Mouse (Mus musculus) monocyte, adult 5-6 weeks (primary cell): ENCODE data around the gene Prl3a1. TPM values are rescaled to one million over a fixed set of nuclear protein-coding genes. Genes with fewer than 3 reads are reported as not detected.

Source experiments
- ATAC-seq: fragments of 153-309, 156-312 bp; replicated peaks from 2 replicates; pipeline ENCODE4 v1.8.0; 2017; ENCODE audit warnings: mild to moderate bottlenecking; ENCODE audit not compliant: low TSS enrichment, insufficient number of reproducible peaks, severe bottlenecking, poor library complexity, low FRiP score
- total RNA-seq: library from RNA; stranded (forward); fragments of 200-1000, 200-491, 200-594 nt; gene quantifications from 3 replicates; pipeline ENCODE4 v1.2.3, GENCODE M21; 2017

The Prl3a1 gene
- not detected in 3 replicates for total RNA-seq

DNA sequence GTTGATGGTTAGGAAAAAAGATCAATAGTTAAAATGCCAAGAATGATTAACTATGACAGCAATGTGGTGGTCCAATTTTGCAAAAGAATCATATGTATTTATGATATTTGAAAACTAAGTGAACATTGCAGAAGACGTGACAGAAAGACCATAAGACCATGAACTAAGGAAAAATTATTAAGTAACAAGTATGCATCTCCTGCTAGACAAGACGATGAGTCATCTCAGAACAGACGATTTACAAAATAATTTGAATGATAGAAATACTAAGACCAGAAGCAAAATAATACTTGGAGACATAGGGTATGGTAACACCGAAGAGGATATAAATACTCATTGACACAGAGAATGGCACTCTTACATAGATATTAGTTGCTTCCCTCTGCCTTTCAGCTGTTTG, at the start of gene Prl3a1:
Prl3a1 (plus strand) TSS at position 301 of the 400 bp plus-strand sequence.
- no peak for ATAC-seq

DNA sequence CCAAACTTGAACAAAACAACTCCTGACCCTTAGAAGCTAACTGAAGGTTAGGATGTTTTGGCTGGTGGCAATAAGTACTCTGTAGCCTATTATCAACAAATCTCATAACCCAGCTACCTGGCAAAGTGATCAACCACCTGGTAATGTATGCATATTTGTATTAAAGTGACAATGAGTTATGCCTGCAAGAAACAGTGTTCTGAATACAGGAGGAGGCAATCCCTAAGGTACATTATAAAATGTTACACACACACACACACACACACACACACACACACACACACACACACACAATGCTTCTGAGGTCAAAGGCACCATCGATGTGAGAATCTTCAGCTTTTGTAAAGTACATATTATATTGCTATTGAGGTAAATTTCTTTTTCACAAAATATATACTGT, 17.7 kb upstream of the Prl3a1 start, which contains the start of gene Prl3b1:
Prl3b1 (plus strand) TSS at position 301 of the 400 bp plus-strand sequence.
- no peak for ATAC-seq

DNA sequence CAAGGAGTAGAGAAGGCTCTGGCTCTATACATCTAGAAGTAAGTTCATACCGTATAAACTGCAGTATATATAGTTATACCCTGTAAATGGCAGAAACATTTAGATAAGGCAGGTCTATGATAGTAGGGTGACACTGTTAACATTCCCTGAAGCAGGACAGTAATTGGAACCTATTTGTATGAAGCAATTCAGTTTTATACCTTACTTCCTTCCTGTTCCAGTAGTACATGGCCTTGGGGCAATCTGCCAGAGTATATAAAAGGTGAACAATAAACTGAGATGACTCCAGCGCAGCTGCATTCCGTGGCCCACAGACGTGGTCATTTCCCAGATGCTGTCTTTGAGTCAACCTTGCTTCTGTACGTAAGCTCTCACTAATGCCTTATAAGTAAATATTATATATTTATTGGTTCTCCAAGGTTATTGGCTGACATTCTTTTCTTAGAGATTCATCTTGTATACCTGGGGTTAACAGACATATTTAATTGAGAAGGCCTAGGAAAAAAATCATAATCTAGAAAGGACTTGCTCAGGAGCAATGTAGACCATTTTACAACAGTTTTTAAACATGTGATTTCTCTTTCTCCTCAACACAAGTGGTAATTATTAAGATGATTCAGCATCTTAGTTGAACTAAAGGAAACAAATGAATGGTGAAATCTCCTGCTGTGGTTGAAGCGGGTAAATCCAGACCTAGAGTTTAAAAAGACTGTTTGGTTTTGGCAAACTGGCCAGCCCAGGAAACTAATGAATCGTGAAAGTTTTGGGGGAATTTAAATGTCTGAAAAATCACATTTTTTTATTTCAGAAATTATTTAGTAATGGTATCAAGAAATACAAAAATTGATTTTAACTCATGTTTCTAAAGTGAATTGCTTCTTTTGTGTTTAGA, 53.3 kb downstream of the Prl3a1 start, which contains the start of gene Prl6a1:
Prl6a1 (plus strand) TSS at position 294 of the 892 bp plus-strand sequence.
- no peak for ATAC-seq

Other genes with a start within 250 kb of the Prl3a1 start
- gene Prl, start 201.9 kb upstream of the Prl3a1 start, total RNA-seq = not detected in 3 replicates
- not detected in 3 replicates for gene Prl3d1, start 165.2 kb upstream of the Prl3a1 start, total RNA-seq
- gene Prl3d2, start 137.7 kb upstream of the Prl3a1 start, total RNA-seq = not detected in 3 replicates
- not detected in 3 replicates for gene Prl3d3, start 102.6 kb upstream of the Prl3a1 start, total RNA-seq
- not detected in 3 replicates for gene Prl3c1, start 62.8 kb upstream of the Prl3a1 start, total RNA-seq
- not detected in 3 replicates for gene Prl3b1, start 17.6 kb upstream of the Prl3a1 start, total RNA-seq
- gene Prl6a1, start 53.2 kb downstream of the Prl3a1 start, total RNA-seq = not detected in 3 replicates
- not detected in 3 replicates for gene Prl8a2, start 86.2 kb downstream of the Prl3a1 start, total RNA-seq
- gene Prl2b1, start 131.4 kb downstream of the Prl3a1 start, total RNA-seq = not detected in 3 replicates
- gene Prl8a6, start 179.3 kb downstream of the Prl3a1 start, total RNA-seq = not detected in 3 replicates